Comparison of ENCODE assay signal across 7 mouse cellular contexts in genomic region chr10:94480380-94481101, GRCm38 (mm10).
DNase-seq lines count a peak whose midpoint lies in the region; ATAC-seq and TF ChIP-seq lines count a peak whose summit lies in the region.

No protein-coding gene starts in this region.

- H3K9me3 ChIP-seq in limb, embryonic 14.5 days (ENCODE audit: control insufficient read depth, low read length) = no peaks in the 10 kb centered on the region
- peaks cover 4% of the 10 kb centered on the region; the same call in 1 of the 2 replicates for H3K9me3 ChIP-seq in limb, embryonic 10.5 days (replicated peaks)

- 87% methylated on average over 13 of the region's 13 CpGs for WGBS in limb, embryonic 14.5 days
- 87% methylated on average over 13 of the region's 13 CpGs for WGBS in limb, embryonic 10.5 days

- DNase-seq in limb, embryonic 14.5 days (ENCODE audit: low spot score) = peak; percentile 53
- no peak for DNase-seq in limb, embryonic 10.5 days (ENCODE audit: low spot score)
- DNase-seq in adrenal gland, postnatal 36 days = peak; percentile 76 to 82
- DNase-seq in gastrocnemius, postnatal 14 days = peak; percentile 60
- DNase-seq in left cerebral cortex, postnatal 36 days (ENCODE audit: low spot score in 2 of 2) = peak; percentile 34 to 47
- no peak for DNase-seq in embryo, embryonic 11 days
- no peak for DNase-seq in thymus, adult 18-20 months

- no peak overlapping the region for H3K9ac ChIP-seq in limb, embryonic 14.5 days (ENCODE audit: low read depth, low read length, severe bottlenecking)

- no peak overlapping the region for H3K4me3 ChIP-seq in limb, embryonic 14.5 days (replicated peaks; ENCODE audit: low read length)
- H3K4me3 ChIP-seq in limb, embryonic 10.5 days = no peak overlapping the region

- H3K27ac ChIP-seq in limb, embryonic 14.5 days (replicated peaks; ENCODE audit: low read depth, low read length) = no peak overlapping the region
- no peak overlapping the region for H3K27ac ChIP-seq in limb, embryonic 10.5 days

- no peak for ATAC-seq in limb, embryonic 14.5 days (ENCODE audit: low FRiP score, low read depth)

- no peak for TF ChIP-seq POLR2A in limb, embryonic 14.5 days (IDR thresholded peaks at IDR 0.05; ENCODE audit: borderline replicate concordance, extremely low read depth, insufficient read depth, insufficient read length)

- no peaks in the 10 kb centered on the region for H3K36me3 ChIP-seq in limb, embryonic 14.5 days (ENCODE audit: control insufficient read depth, insufficient read depth, low read length)
- 0 out of 2 replicates have a peak, but pooled peaks cover 2% of the 10 kb centered on the region for H3K36me3 ChIP-seq in limb, embryonic 10.5 days

- H3K4me1 ChIP-seq in limb, embryonic 14.5 days (ENCODE audit: control insufficient read depth, insufficient read depth, low read length) = no peaks in the 10 kb centered on the region
- no peaks in the 10 kb centered on the region for H3K4me1 ChIP-seq in limb, embryonic 10.5 days

- H3K4me2 ChIP-seq in limb, embryonic 14.5 days (replicated peaks; ENCODE audit: low read depth, low read length, severe bottlenecking) = no peak overlapping the region

- H3K27me3 ChIP-seq in limb, embryonic 14.5 days (ENCODE audit: control insufficient read depth, insufficient read depth, low read length) = no peaks in the 10 kb centered on the region
- no peaks in the 10 kb centered on the region for H3K27me3 ChIP-seq in limb, embryonic 10.5 days (ENCODE audit: low read depth, poor library complexity, severe bottlenecking)

- intact Hi-C loops in gastrocnemius, postnatal 14 days (cut with DNase I; ENCODE audit: low total_unique reads) = no loop called here
- intact Hi-C loops in left cerebral cortex, postnatal 36 days (cut with DNase I) = loop anchor here (5.0 kb wide), 1 partner anchor 38 kb away; no protein-coding TSS in a partner anchor

Comparison
In these comparisons a context has a peak if more than half of its experiments do, and no peak if none do; other contexts are left out.
1. DNase-seq: peak in limb, embryonic 14.5 days (single experiment), adrenal gland, postnatal 36 days (2 of 2), gastrocnemius, postnatal 14 days (single experiment) and left cerebral cortex, postnatal 36 days (2 of 2); none in limb, embryonic 10.5 days (single experiment), embryo, embryonic 11 days (single experiment) and thymus, adult 18-20 months (0 of 2).